Mouse (Mus musculus) T-helper 17 cell (primary cell): ENCODE measurements around the gene Bmf.
"Not testable (repeated sequence)": the region's sequence is repeated elsewhere in the genome, so short reads cannot be mapped to it uniquely, and the experiment has no call there.

Experiments used
- in situ Hi-C, 2 experiments: fragments of 300-600 bp; cut with MboI, MseI; formaldehyde crosslinking; loops; 1 replicate in 1 of 2; 2 replicates in 1 of 2; pipeline ENCODE4 v1.15.1; 2025; ENCODE audit warnings: high pct_unique_total_duplicates in 2 of 2

The Bmf gene

GRCm38 (mm10) chr2:118549507-118550473 lies at the start of gene Bmf:
TSS of gene Bmf (minus strand) at chr2:118549687.
- in situ Hi-C loops: no loop called here

DNA sequence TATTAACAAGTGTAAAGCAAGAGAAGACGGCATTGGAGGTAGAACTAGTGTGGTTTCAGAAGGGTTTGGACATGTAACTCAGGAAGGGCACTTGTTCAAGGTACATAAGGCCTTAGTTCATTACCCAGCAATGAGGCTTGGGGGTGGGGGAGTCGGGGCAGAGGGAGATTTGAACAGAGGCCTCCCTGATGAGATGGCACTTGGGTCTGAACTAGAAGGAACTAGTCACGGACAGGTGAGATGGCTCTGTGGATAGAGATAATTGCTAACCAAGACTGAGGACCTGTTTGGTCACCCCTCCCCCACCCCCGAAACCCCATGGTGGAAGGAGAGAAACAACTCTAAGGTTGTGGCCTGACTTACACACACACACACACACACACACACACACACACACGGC lies 49.6 kb upstream of the Bmf start:
- in situ Hi-C loops: no loop called here

GRCm38 (mm10) chr2:118597673-118598568 lies 48.4 kb upstream of the Bmf start, which contains the start of gene Bub1b:
TSS of gene Bub1b (plus strand) at chr2:118598211.
- in situ Hi-C loops: no loop called here

DNA sequence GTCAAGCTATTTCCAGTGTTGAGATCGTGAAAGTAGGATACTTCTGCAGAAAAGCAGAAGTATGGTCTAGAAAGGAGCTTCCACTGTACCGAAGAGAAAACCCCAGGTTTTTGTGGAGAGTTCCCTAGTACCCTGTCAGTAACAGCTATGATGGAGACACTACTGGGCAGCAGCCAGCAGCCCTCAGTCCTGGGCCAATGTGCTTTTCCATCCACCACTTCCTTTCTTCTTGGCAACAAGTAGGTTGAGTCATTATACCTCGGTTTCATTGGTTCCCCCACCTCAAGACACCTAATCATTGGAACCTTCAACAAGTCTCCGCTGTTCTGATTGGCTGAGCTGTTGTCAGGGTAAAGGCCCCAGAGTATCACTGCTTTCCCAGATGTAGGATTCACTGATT lies 41.6 kb upstream of the Bmf start:
- in situ Hi-C loops: no loop called here

DNA sequence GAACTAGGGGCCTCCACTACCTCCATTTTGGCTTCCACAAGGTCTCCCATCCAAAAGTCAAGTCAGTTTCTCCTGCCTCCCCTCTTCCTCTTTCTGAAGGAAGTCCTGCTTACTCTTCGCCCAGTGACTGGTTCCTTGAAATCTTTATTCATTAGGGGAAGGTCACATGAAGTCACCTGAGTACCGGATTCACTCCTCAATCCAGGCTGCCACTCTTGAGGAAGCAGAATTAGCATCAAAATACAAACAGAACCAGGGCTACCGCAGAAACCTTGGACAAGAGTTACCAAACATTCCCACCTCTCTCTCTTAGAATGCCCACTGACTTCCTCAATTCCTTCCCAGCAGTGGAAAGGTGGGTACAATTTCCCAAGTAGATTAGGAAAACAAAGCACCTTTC lies 38.2 kb upstream of the Bmf start:
- in situ Hi-C loops: no loop called here

DNA sequence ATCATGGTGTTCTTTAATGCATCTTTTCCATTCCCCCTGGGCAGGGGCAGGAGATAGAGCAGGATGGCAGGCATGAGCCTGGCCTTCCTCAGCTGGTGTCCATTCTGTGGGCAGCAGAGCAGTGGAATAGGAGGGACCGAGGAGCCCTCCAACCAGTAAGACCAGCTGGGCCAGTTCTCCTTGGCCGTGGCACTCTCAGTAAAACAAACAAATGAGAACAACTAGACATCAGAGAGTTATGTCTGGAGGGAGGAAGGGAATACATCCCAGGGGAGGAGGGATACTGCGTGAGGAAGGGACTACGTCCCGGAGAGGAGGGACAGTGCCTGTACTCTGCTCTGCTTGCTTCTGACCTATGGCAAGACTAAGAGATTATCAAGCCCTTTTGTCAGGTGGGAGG lies 36.5 kb upstream of the Bmf start:
- in situ Hi-C loops: no loop called here

GRCm38 (mm10) chr2:118573135-118573534 lies 23.6 kb upstream of the Bmf start:
- in situ Hi-C loops: no loop called here

- in situ Hi-C loops: no loop called here
Measured at GRCm38 (mm10) chr2:118572183-118572836, 22.8 kb upstream of the Bmf start.

GRCm38 (mm10) chr2:118570939-118571338 lies 21.5 kb upstream of the Bmf start:
- in situ Hi-C loops: no loop called here

GRCm38 (mm10) chr2:118567179-118567578 lies 17.7 kb upstream of the Bmf start:
- in situ Hi-C loops: no loop called here

DNA sequence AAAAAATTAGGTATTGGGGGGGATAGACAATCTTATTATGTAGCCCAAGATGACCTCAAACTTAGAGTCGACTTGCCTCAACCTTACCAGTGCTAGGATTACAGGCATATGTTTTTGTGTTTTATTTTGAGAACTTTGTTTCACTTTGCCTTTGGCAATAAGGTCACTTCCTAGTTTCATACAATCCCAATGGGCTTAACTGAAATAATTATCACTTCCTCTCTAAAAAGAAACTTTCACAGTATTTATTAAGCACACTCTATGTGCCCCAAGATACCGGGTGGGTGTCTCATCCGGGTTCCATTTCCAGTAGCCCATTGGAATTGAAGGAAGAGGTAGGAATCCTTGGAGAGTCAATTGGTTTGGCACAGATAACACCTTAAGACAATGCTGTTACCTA lies 12.9 kb upstream of the Bmf start:
- in situ Hi-C loops: no loop called here

GRCm38 (mm10) chr2:118562015-118562414 lies 12.5 kb upstream of the Bmf start:
- in situ Hi-C loops: no loop called here

DNA sequence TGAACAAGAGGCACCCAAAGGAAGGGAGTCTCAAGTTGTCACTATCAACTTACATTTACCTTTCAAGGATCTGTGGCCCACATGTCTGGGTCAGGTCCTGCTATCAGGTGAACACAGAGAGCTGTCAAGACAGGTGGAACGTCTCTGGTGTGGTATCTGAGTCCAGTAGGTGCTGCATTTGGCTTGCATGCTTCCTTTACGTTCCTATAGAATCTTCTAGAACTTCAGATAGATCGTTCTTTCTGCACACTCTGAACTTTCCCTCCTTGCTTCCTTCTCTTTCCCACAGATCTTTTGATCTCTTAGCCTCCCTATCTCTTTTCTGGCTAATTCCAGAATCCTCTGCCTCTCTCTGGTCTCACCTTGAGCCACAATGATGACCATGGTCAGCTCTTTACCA lies 8.9 kb upstream of the Bmf start:
- in situ Hi-C loops: no loop called here

DNA sequence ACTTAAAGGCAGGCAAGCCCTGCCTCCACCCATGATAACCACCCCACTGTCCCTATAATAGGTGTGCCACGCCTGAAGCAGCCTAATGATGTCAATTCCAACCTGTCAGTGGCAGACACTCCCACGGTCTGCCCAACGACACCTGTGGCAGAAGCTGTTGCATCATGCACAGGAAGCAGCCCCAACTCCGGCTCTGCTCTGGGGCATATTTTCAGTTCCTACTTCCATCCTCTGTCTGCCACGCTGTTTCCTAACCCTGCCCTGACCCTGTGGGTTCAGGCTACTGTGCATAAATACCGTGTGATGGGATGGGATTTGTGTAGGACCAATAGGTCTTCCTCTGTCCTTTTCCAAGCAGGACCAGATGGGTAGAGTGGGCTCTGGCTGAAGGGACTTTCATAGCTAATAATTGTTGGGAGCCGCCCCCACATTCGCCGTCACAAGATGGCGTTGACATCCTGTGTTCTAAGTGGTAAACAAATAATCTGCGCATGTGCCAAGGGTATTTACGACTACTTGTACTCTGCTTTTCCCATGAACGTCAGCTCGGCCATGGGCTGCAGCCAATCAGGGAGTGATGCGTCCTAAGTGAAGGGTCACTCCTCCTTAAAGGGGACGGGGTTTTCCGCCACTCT lies 5.0 kb upstream of the Bmf start:
- in situ Hi-C loops: not testable (repeated sequence)

DNA sequence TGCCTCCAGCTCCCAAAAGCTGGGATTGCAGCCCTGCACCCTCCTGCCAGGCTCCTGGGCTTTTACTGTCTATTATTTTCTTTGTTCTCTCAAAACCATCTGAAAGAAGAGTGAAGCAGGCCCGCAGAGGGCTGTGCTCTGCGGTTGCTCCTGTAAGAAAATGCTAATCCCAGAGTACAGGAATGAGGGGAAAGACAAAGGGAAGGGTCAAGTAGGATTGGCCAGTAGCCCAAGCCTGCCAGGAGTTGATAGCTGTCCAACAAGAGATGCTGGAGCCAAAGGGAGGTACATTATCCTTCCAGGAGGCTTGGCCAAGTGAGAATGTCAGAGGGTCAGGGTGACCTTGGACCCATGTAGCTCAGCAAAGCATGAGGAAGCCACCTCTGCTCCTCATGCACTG lies 2.1 kb upstream of the Bmf start:
- in situ Hi-C loops: no loop called here

GRCm38 (mm10) chr2:118548421-118549221 lies 866 bp downstream of the Bmf start:
- in situ Hi-C loops: no loop called here

GRCm38 (mm10) chr2:118547541-118548016 lies 1.9 kb downstream of the Bmf start:
- in situ Hi-C loops: no loop called here

DNA sequence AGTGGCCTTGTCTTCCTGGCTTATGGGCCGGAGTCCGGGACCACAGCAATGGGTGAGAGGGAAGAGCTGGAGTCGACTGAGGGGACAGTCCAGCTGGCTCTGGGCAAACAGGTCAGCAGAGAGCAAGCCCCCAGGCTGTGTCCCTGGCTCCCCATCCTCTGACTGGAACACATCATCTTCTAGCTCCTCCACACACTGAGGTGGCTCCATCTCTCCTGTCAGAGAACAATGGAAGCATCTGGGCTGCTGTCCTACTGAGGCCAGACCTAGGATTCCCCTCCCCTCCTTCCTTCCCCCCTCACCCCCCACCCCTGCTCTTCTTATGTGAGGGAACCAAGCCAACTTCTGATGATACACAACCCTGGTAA lies 2.7 kb downstream of the Bmf start:
- in situ Hi-C loops: no loop called here

- in situ Hi-C loops: no loop called here
Measured at GRCm38 (mm10) chr2:118546104-118546797, 3.2 kb downstream of the Bmf start.
